Mouse (Mus musculus) embryo, embryonic 10 days (tissue): Measurements from ENCODE around the gene Fam47c.

ENCODE experiments used
- DNase-seq: peaks from one replicate; pipeline ENCODE4 v3.0.0-alpha.2; 2015; ENCODE audit warnings: low spot score

Gene Fam47c

GRCm38 (mm10) chrX:78737463-78737862 lies at the start of gene Fam47c:
Gene Fam47c, plus strand, starts transcription at chrX:78737763.
- DNase-seq, result no peak

- no peak for DNase-seq
These were observed 31.8 kb downstream of the Fam47c start for GRCm38 (mm10) chrX:78769408-78769807.

DNA sequence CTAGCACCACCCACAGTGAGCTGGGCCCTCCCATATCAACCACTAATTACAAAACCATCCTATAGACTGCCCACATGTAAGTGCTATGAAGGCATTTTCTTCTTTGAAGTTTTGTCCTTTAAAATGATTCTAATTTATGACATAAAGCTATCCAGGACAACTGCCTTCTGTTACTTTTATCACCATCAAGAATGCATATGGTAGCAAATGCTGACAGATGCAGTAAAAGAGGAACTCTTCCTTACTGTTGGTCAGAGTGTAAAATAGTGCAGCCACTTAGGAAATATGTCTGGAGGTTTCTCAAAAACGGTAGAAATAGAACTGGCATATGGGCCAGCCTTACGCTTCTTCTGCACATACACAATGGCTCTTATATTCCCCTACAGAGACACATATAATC lies 39.5 kb downstream of the Fam47c start:
- DNase-seq, result no peak
